Mouse (Mus musculus) lung, embryonic 14.5 days (tissue): ENCODE measurements at regions not wholly inside any gene's neighbourhood (a gene's known extent, or its start where the extent isn't known, plus 50 kb on each side); places are given as distances from the start of the nearest gene placed in this dataset.

ENCODE experiments used
- ATAC-seq: fragments of 200-750 bp; cut with Nextera tagmentation; 2 replicates; pipeline ENCODE4 v1.8.0; 2017; ENCODE audit warnings: mild to moderate bottlenecking, moderate TSS enrichment, moderate library complexity; ENCODE audit not compliant: insufficient read depth
- DNase-seq: peaks from one replicate; pipeline ENCODE4 v3.0.0-alpha.2; 2015
- H3K27ac ChIP-seq: fragments of 300-500 bp; sonication (generic); 2 replicates; pipeline ENCODE4 v1.5.1; 2014; ENCODE audit warnings: low read depth, mild to moderate bottlenecking, moderate library complexity
- H3K27me3 ChIP-seq: fragments of 300-500 bp; sonication (generic); 2 replicates; pipeline ENCODE4 v1.6.1; 2014; ENCODE audit warnings: low read length, control low read depth; ENCODE audit not compliant: insufficient read depth
- H3K36me3 ChIP-seq: fragments of 300-500 bp; sonication (generic); 2 replicates; pipeline ENCODE4 v1.6.1; 2014; ENCODE audit warnings: control low read depth; ENCODE audit not compliant: insufficient read depth
- H3K4me1 ChIP-seq: fragments of 300-500 bp; sonication (generic); 2 replicates; pipeline ENCODE4 v1.6.1; 2014; ENCODE audit warnings: antibody characterized with exemption, control low read depth; ENCODE audit not compliant: insufficient read depth
- H3K4me2 ChIP-seq: fragments of 300-500 bp; sonication (generic); 2 replicates; pipeline ENCODE4 v1.6.1; 2014; ENCODE audit warnings: mild to moderate bottlenecking
- H3K4me3 ChIP-seq: fragments of 300-500 bp; sonication (generic); 2 replicates; pipeline ENCODE4 v1.5.1; 2014; ENCODE audit warnings: low read depth, low read length
- H3K9ac ChIP-seq: fragments of 300-500 bp; sonication (generic); 2 replicates; pipeline ENCODE4 v1.6.1; 2014
- H3K9me3 ChIP-seq: fragments of 300-500 bp; sonication (generic); 2 replicates; pipeline ENCODE4 v1.6.1; 2016; ENCODE audit warnings: low read depth, low read length, control low read depth
- CTCF ChIP-seq: IDR thresholded peaks from 2 replicates; pipeline ENCODE4 v1.5.1; 2016; ENCODE audit warnings: antibody characterized with exemption, low read depth
- WGBS: fragments of 180-500 bp; shearing (Covaris S2); extraction: QIAGEN DNeasy Blood & Tissue Kit; methylation state at CpG from one replicate; pipeline ENCODE4 v1.1.7; 2014; 5-methylcytosine and 5-hydroxymethylcytosine counted together

DNA sequence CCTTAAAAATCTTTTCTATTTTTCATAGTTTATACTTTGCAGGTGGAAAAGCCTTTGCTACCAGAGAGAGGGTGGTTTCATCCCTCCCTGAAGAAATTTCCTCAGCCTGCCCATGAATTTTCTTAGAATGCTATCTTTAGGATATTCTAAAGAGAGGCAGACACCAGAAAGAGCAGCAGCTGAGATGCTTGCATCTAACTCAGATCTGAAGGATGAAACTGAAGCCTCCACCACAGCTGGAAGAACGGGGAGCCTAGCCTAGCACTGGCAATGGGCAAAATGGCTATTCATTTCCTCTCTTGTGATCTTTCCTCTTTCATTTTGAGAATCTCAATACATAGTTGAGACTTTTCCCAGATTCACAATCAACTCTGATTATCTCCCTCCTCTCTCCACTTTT is 640.0 kb upstream of the Zeb2 start:
- H3K4me1 ChIP-seq: no peaks in the 10 kb centered on the region
- 47% methylated on average over 1 of the region's 1 CpGs for WGBS
- no peak overlapping the region for H3K27ac ChIP-seq
- no peak for TF ChIP-seq CTCF
- no peak for ATAC-seq
- H3K9ac ChIP-seq: no peak overlapping the region
- no peak overlapping the region for H3K4me2 ChIP-seq
- H3K4me3 ChIP-seq: no peak overlapping the region
- H3K9me3 ChIP-seq: no peaks in the 10 kb centered on the region
- no peaks in the 10 kb centered on the region for H3K36me3 ChIP-seq
- H3K27me3 ChIP-seq: no peaks in the 10 kb centered on the region
- no peak for DNase-seq

DNA sequence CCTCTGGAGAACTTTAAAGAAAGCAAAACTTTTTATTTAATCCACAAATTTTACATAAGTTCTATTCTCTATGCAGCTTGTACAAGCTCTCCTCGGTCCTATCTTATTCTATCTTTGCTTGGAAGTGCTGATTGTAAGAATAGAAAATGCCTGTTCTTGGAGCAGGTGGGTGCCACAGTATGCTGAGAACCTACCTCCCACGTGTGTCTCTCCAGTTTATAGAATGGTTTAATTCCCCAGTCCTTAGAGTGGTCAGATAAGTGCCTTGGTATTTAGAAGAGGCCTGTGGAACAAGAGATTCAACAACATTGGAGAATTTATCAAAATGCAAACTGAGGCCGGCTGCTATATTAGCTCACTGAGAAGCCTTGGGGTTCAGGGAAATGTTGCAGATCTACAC is 639.2 kb upstream of the Zeb2 start:
- Histone ChIP-seq H3K9me3 (no peaks in the 10 kb centered on the region), H3K27me3 (no peaks in the 10 kb centered on the region), H3K9ac (no peak overlapping the region), H3K4me3 (no peak overlapping the region), H3K27ac (no peak overlapping the region), H3K4me1 (no peaks in the 10 kb centered on the region), H3K36me3 (no peaks in the 10 kb centered on the region), H3K4me2 (no peak overlapping the region)
- ATAC-seq: no peak
- no peak for DNase-seq
- no peak for TF ChIP-seq CTCF
- WGBS: 75% methylated on average over 3 of the region's 3 CpGs

DNA sequence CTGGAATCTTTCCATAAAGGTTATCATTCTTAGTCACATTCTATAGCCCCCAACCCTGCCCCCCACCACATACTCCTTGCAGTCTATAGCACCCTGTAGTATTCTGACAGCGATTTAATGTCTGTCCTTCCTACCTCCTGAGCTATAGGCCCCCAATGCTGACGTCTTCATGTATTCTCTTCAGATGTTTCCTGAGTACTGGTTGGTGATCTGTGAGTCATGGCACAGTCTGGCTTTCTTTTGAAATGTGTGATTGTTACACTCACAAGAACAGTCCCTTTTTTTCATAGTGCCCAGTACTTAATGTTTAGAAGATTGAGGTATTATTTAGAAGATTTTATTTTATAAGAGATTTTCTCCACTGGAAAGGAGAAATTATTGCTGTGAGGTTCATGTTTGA is 634.6 kb upstream of the Zeb2 start:
- no peaks in the 10 kb centered on the region for H3K36me3 ChIP-seq
- H3K4me1 ChIP-seq: no peaks in the 10 kb centered on the region
- H3K4me2 ChIP-seq: no peak overlapping the region
- H3K4me3 ChIP-seq: no peak overlapping the region
- no peak for DNase-seq
- WGBS: 62% methylated on average over 2 of the region's 2 CpGs
- TF ChIP-seq CTCF: no peak
- no peak for ATAC-seq
- no peaks in the 10 kb centered on the region for H3K27me3 ChIP-seq
- H3K9me3 ChIP-seq: no peaks in the 10 kb centered on the region
- no peak overlapping the region for H3K27ac ChIP-seq
- no peak overlapping the region for H3K9ac ChIP-seq

DNA sequence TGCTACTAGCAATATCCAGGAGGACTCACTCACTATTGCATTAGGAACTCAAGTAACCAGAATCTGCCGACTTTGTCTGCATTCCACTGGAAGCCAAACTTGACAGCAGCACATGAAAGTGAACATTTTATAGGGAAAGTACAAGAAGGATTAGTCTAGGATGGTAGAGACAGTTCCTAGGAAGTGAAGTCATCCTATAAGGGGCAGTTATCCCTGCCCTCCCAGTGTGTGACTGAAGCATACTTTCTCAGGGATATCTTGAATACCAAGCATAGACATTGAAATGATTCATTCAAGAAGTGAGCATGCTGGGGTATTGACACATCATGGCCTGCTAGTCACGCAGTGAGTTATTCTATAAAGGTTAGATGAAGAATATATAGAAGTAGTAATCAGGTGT is 632.2 kb upstream of the Zeb2 start:
- H3K4me3 ChIP-seq: no peak overlapping the region
- no peak overlapping the region for H3K4me2 ChIP-seq
- H3K27ac ChIP-seq: no peak overlapping the region
- H3K36me3 ChIP-seq: no peaks in the 10 kb centered on the region
- H3K4me1 ChIP-seq: no peaks in the 10 kb centered on the region
- no peak for DNase-seq
- 67% methylated on average over 2 of the region's 2 CpGs for WGBS
- H3K9ac ChIP-seq: no peak overlapping the region
- H3K27me3 ChIP-seq: no peaks in the 10 kb centered on the region
- H3K9me3 ChIP-seq: no peaks in the 10 kb centered on the region
- TF ChIP-seq CTCF: no peak
- ATAC-seq: no peak

DNA sequence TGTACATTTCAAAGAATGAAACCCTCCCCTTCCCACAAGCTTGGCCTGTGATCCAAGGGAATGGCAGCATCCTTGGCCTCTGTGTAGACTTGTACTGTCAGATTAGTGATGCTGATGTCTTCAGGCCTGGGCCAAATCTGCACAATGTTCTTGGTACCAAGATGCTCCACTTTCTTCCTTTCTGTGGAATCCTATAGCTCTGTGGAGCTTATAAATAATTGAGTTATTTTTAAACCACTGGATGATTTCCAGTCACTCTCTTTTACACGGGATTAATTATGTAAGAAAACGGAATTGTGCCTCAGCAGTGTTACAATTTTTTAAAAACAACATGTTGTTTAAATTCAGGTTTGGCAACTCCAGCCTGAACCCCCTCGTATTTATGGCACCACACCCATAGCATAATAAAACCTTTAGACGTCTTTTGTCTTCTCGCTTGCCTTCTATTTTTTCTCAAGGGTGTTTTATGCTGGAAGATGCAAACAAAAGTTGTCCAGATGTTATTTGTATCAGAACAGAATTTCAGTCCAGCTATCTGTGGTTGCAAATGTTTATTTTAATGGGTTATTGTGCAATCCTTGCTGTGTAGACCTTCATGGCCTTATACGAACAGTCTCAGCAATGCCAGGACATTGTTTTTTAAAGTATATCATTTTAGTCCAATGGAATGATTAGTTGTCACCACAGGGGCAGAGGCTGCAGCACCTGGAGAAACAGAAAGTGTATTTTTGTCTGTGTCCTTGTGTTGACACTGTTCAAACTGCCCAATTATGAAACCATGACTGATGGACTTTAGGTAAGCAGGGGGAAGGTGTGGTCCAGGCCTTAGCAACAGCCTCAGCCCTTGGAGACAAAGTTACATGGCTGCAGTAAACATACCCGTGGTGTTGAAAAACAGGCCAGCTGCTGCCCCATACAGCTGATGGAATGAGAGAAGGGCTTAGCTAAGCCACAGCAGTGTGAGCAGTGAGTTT is 630.4 kb upstream of the Zeb2 start:
- DNase-seq (peak; percentile 91), ATAC-seq (peak; percentile 95)
- Histone ChIP-seq H3K27ac (peak overlapping the region; percentile 52), H3K4me1 (no peaks in the 10 kb centered on the region), H3K27me3 (no peaks in the 10 kb centered on the region), H3K4me3 (no peak overlapping the region), H3K36me3 (no peaks in the 10 kb centered on the region), H3K4me2 (no peak overlapping the region), H3K9me3 (no peaks in the 10 kb centered on the region), H3K9ac (no peak overlapping the region)
- 31% methylated on average over 7 of the region's 7 CpGs for WGBS
- no peak for TF ChIP-seq CTCF

DNA sequence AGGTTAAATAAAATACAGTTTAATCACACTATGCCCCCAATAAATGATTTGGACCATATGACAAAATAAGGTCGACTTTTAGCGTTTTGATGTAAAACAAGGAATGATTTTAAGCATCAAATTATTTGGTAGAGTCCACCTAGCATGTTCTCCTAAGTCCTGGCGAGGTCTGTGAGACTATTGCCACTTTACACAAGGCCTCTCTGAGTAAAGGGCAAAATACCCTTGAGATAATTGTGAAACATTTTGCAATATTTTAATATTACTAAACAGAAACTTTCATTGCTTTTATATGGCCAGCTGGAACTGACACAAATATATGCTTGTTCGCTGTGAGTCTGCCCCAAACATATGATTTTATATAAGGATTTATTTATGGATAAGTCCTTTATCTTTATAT is 629.4 kb upstream of the Zeb2 start:
- no peak overlapping the region for H3K4me2 ChIP-seq
- H3K9ac ChIP-seq: no peak overlapping the region
- no peak for ATAC-seq
- no peaks in the 10 kb centered on the region for H3K27me3 ChIP-seq
- H3K36me3 ChIP-seq: no peaks in the 10 kb centered on the region
- no peaks in the 10 kb centered on the region for H3K9me3 ChIP-seq
- no peak overlapping the region for H3K4me3 ChIP-seq
- peak overlapping the region; percentile 58; the same call in 1 of the 2 replicates for H3K27ac ChIP-seq
- WGBS: 78% methylated on average over 4 of the region's 4 CpGs
- TF ChIP-seq CTCF: no peak
- DNase-seq: no peak
- no peaks in the 10 kb centered on the region for H3K4me1 ChIP-seq

DNA sequence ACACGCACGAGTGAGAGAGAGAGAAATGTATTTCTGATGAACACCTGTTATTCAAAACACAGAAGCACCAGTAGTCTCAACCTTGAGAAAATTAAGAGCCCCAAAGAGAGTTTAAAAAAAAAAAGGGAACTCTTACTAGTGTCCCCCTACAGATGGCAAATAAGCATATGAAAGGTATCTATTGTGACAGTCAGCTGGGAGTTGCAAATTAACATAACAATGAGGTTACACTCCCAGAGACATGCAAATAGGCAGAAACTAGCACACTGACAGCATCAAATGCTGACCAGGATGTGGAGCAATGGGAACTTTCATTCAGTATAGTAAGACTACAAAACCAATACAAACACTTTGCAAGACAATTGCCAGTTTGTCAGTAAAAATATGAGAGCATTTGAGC is 619.1 kb upstream of the Zeb2 start:
- no peak overlapping the region for H3K27ac ChIP-seq
- no peak for TF ChIP-seq CTCF
- ATAC-seq (no peak), DNase-seq (no peak)
- H3K4me1 ChIP-seq: no peaks in the 10 kb centered on the region
- no peaks in the 10 kb centered on the region for H3K27me3 ChIP-seq
- H3K9me3 ChIP-seq: no peaks in the 10 kb centered on the region
- 72% methylated on average over 2 of the region's 2 CpGs for WGBS
- no peaks in the 10 kb centered on the region for H3K36me3 ChIP-seq
- no peak overlapping the region for H3K9ac ChIP-seq
- H3K4me3 ChIP-seq: no peak overlapping the region
- H3K4me2 ChIP-seq: no peak overlapping the region
